Mouse (Mus musculus) lung, adult 2 months (tissue): ENCODE data around the gene Duox2.

Experiments
- CTCF ChIP-seq: fragments of 200-500 bp; IDR thresholded peaks from 2 replicates; pipeline ENCODE4 v1.5.1; 2011; ENCODE audit warnings: mild to moderate bottlenecking, low read length, control low read depth; ENCODE audit not compliant: insufficient read depth
- POLR2A ChIP-seq: fragments of 200-500 bp; IDR thresholded peaks from 2 replicates; pipeline ENCODE4 v1.6.1; 2011; ENCODE audit warnings: low read depth, mild to moderate bottlenecking, control low read depth, low read length, borderline replicate concordance; ENCODE audit errors: extremely low read depth

DNA sequence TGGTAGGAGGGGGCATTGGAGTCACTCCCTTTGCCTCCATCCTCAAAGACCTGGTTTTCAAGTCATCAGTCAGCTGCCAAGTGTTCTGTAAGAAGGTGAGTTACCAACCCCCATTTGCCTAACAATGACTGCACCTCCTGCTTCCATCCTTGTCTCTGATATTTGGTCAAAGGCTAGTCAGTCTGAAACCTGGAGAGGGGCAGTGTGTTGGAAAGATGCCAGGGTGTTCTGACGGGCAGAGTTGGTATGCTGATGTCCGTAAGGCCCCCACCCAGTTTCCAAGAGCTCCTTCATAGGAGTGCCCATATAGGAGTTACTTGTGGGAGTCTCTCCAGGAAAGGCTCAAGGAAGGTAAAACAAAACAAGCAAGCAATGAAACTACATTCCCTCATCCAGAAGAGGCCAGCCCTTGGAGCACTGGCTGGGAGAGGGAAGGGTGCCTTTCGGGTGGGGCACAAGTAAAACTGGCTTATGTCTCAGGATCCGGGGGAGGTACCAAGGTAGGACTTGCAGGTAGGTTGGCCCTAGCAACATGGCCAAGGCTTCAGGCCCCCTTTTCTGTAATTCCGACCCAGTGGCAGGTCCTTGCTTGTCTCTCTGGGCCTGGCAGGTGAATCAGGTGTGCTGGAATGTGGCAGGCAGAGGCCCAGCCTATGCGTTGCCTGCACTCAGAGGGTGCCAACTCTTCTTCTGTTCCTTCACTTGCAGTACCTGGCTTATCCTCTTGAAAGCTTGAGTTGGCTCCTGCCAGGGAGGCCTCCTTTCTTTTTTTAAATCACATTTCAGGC lies 47.1 kb upstream of the Duox2 start:
- TF ChIP-seq POLR2A (no peak), CTCF (no peak)
